Mouse (Mus musculus) C2C12 (cell line): ENCODE measurements around the gene Wwox.

Experiments
- CTCF ChIP-seq: IDR thresholded peaks from one replicate; pipeline ENCODE4 v1.5.1; 2011; ENCODE audit not compliant: control insufficient read depth, insufficient read depth, insufficient read length
- FOSL1 ChIP-seq: IDR thresholded peaks from one replicate; pipeline ENCODE4 v1.8.0; 2011; ENCODE audit warnings: mild to moderate bottlenecking, low read length; ENCODE audit not compliant: poor library complexity, insufficient read depth, severe bottlenecking
- MAX ChIP-seq: IDR thresholded peaks from one replicate; pipeline ENCODE4 v1.6.1; 2011; ENCODE audit warnings: mild to moderate bottlenecking, control low read depth
- USF1 ChIP-seq: IDR thresholded peaks from one replicate; pipeline ENCODE4 v1.6.1; 2011; ENCODE audit warnings: low read depth, mild to moderate bottlenecking, control low read depth, moderate library complexity

GRCm38 (mm10) chr8:114411421-114411820 lies 28.0 kb upstream of the Wwox start:
- TF ChIP-seq CTCF, result no peak
- TF ChIP-seq USF1, result no peak
- TF ChIP-seq MAX, result no peak
- TF ChIP-seq FOSL1, result no peak
